Mouse (Mus musculus) lung, postnatal 25 days (tissue): Measurements from ENCODE around the gene Myo6.

Experiments
- DNase-seq: peaks from one replicate; pipeline ENCODE4 v3.0.0; 2022; ENCODE audit warnings: low spot score

The Myo6 gene

GRCm38 (mm10) chr9:80181692-80182091 lies 16.9 kb downstream of the Myo6 start:
- no peak for DNase-seq

GRCm38 (mm10) chr9:80184138-80184537 lies 19.3 kb downstream of the Myo6 start:
- DNase-seq: no peak

GRCm38 (mm10) chr9:80185737-80186136 lies 20.9 kb downstream of the Myo6 start:
- no peak for DNase-seq

GRCm38 (mm10) chr9:80186693-80187092 lies 21.9 kb downstream of the Myo6 start:
- no peak for DNase-seq

- DNase-seq: no peak
Observed at GRCm38 (mm10) chr9:80188324-80188893, 23.6 kb downstream of the Myo6 start.

- DNase-seq: no peak
Observed at GRCm38 (mm10) chr9:80191240-80191639, 26.4 kb downstream of the Myo6 start.

GRCm38 (mm10) chr9:80192324-80192723 lies 27.5 kb downstream of the Myo6 start:
- no peak for DNase-seq

GRCm38 (mm10) chr9:80194446-80194845 lies 29.6 kb downstream of the Myo6 start:
- no peak for DNase-seq

GRCm38 (mm10) chr9:80196161-80196560 lies 31.3 kb downstream of the Myo6 start:
- no peak for DNase-seq

GRCm38 (mm10) chr9:80197233-80197632 lies 32.4 kb downstream of the Myo6 start:
- no peak for DNase-seq

GRCm38 (mm10) chr9:80200855-80201254 lies 36.0 kb downstream of the Myo6 start:
- no peak for DNase-seq

- peak; percentile 7 for DNase-seq
Observed at GRCm38 (mm10) chr9:80202374-80203060, 37.7 kb downstream of the Myo6 start.

GRCm38 (mm10) chr9:80208681-80209080 lies 43.9 kb downstream of the Myo6 start:
- no peak for DNase-seq

GRCm38 (mm10) chr9:80209459-80209858 lies 44.6 kb downstream of the Myo6 start:
- DNase-seq: no peak

GRCm38 (mm10) chr9:80210096-80210495 lies 45.3 kb downstream of the Myo6 start:
- no peak for DNase-seq

GRCm38 (mm10) chr9:80213428-80213827 lies 48.6 kb downstream of the Myo6 start:
- DNase-seq: no peak

- DNase-seq: no peak
Observed at GRCm38 (mm10) chr9:80215502-80215901, 50.7 kb downstream of the Myo6 start.

- DNase-seq: no peak
Observed at GRCm38 (mm10) chr9:80216786-80217501, 52.1 kb downstream of the Myo6 start.

GRCm38 (mm10) chr9:80218718-80219117 lies 53.9 kb downstream of the Myo6 start:
- no peak for DNase-seq

- DNase-seq: no peak
Observed at GRCm38 (mm10) chr9:80223989-80224635, 59.3 kb downstream of the Myo6 start.

- no peak for DNase-seq
Observed at GRCm38 (mm10) chr9:80226579-80227325, 61.9 kb downstream of the Myo6 start.

- no peak for DNase-seq
Observed at GRCm38 (mm10) chr9:80233831-80234455, 69.1 kb downstream of the Myo6 start.
